Mouse (Mus musculus): Measurements from ENCODE around the gene Enho.

- TF ChIP-seq CTCF (IDR thresholded peaks at IDR 0.05; ENCODE audit: low read depth) (no peak), EP300 (IDR thresholded peaks at IDR 0.05; ENCODE audit: low read depth) (no peak)
Observed at GRCm38 (mm10) chr4:41639913-41640507, at the start of gene Enho.
